Mouse (Mus musculus) megakaryocyte, embryonic 14.5 days (primary cell): ENCODE measurements around the gene Thap3. TPM values are rescaled to one million over a fixed set of nuclear protein-coding genes. Genes with fewer than 3 reads are reported as not detected.
A peak's percentile ranks its signal among the peaks of the same experiment; 100 is the strongest.

Experiments used
- H3K27me3 ChIP-seq: replicated peaks from 2 replicates; pipeline ENCODE3; 2012; ENCODE audit warnings: inconsistent platforms
- H3K36me3 ChIP-seq: replicated peaks from 2 replicates; pipeline ENCODE3; 2012; ENCODE audit warnings: low read length, inconsistent platforms, mixed read lengths
- H3K4me1 ChIP-seq: 2 replicates; pipeline ENCODE4 v1.6.1; 2012; ENCODE audit warnings: inconsistent platforms
- H3K4me3 ChIP-seq: replicated peaks from 2 replicates; pipeline ENCODE3; 2012; ENCODE audit warnings: moderate library complexity, mild to moderate bottlenecking, inconsistent platforms
- H3K9me3 ChIP-seq: 2 replicates; pipeline ENCODE4 v1.6.1; 2012; ENCODE audit warnings: inconsistent platforms
- FLI1 ChIP-seq: IDR thresholded peaks from 2 replicates; pipeline ENCODE4 v1.6.1; 2012; ENCODE audit warnings: low read length, inconsistent platforms, mixed read lengths
- GATA1 ChIP-seq: IDR thresholded peaks from 3 replicates; pipeline ENCODE4 v1.6.1; 2012; ENCODE audit warnings: mixed read lengths, low read length, inconsistent platforms, borderline replicate concordance
- polyA plus RNA-seq: library from polyadenylated mRNA; stranded (reverse); fragments of >175 nt; gene quantifications from 2 replicates; pipeline ENCODE4 v1.2.3, GENCODE M21; 2012; ENCODE audit warnings: low replicate concordance; ENCODE audit not compliant: insufficient read depth

Gene Thap3
- polyA plus RNA-seq, 1 experiment = 27.3 TPM

- Histone ChIP-seq H3K9me3 (no peaks in the 10 kb centered on the region), H3K36me3 (peaks cover 38% of the 10 kb centered on the region), H3K4me3 (peak overlapping the region; percentile 94), H3K27me3 (peaks cover 3% of the 10 kb centered on the region), H3K4me1 (peaks cover 81% of the 10 kb centered on the region)
- no peak for TF ChIP-seq FLI1
- TF ChIP-seq GATA1 = no peak
These were observed 20.6 kb upstream of the Thap3 start for GRCm38 (mm10) chr4:152009076-152010051.

- H3K4me3 ChIP-seq = peak within 1 kb of the TSS; percentile 94
- peaks cover 3% of the 10 kb centered on the region for H3K27me3 ChIP-seq
- peaks cover 74% of the 10 kb centered on the region for H3K4me1 ChIP-seq
- TF ChIP-seq GATA1 (no peak), FLI1 (no peak)
- H3K36me3 ChIP-seq = peaks cover 31% of the 10 kb centered on the region
- no peaks in the 10 kb centered on the region for H3K9me3 ChIP-seq
These were observed 19.9 kb upstream of the Thap3 start, which contains the start of gene Klhl21 for GRCm38 (mm10) chr4:152008622-152009075. Klhl21 (plus strand) TSS chr4:152008803.

GRCm38 (mm10) chr4:152008148-152008500, 19.3 kb upstream of the Thap3 start:
- TF ChIP-seq FLI1 = no peak
- TF ChIP-seq GATA1 = no peak
- H3K4me1 ChIP-seq = peaks cover 69% of the 10 kb centered on the region

GRCm38 (mm10) chr4:152007481-152008147, 18.8 kb upstream of the Thap3 start:
- peak overlapping the region; percentile 94 for H3K4me3 ChIP-seq
- TF ChIP-seq FLI1 = no peak
- TF ChIP-seq GATA1 = no peak
- H3K9me3 ChIP-seq = no peaks in the 10 kb centered on the region
- H3K27me3 ChIP-seq = peaks cover 3% of the 10 kb centered on the region
- peaks cover 20% of the 10 kb centered on the region for H3K36me3 ChIP-seq
- H3K4me1 ChIP-seq = peaks cover 64% of the 10 kb centered on the region

More at GRCm38 (mm10) chr4:152008148-152008500, 19.3 kb upstream of the Thap3 start:
- H3K9me3 ChIP-seq = no peaks in the 10 kb centered on the region
- H3K4me3 ChIP-seq = peak overlapping the region; percentile 94
- peaks cover 25% of the 10 kb centered on the region for H3K36me3 ChIP-seq
- H3K27me3 ChIP-seq = peaks cover 3% of the 10 kb centered on the region

GRCm38 (mm10) chr4:152006812-152007211, 18.0 kb upstream of the Thap3 start:
- peaks cover 56% of the 10 kb centered on the region for H3K4me1 ChIP-seq
- no peaks in the 10 kb centered on the region for H3K9me3 ChIP-seq
- no peak for TF ChIP-seq FLI1
- TF ChIP-seq GATA1 = no peak
- H3K27me3 ChIP-seq = peaks cover 3% of the 10 kb centered on the region
- H3K4me3 ChIP-seq = no peak overlapping the region
- H3K36me3 ChIP-seq = peaks cover 12% of the 10 kb centered on the region

- H3K27me3 ChIP-seq = peaks cover 3% of the 10 kb centered on the region
- H3K9me3 ChIP-seq = no peaks in the 10 kb centered on the region
- no peak overlapping the region for H3K4me3 ChIP-seq
- TF ChIP-seq GATA1 (no peak), FLI1 (no peak)
- peaks cover 49% of the 10 kb centered on the region for H3K4me1 ChIP-seq
- peaks cover 5% of the 10 kb centered on the region for H3K36me3 ChIP-seq
These were observed 17.3 kb upstream of the Thap3 start for GRCm38 (mm10) chr4:152006137-152006536.

GRCm38 (mm10) chr4:152002063-152002462, 13.3 kb upstream of the Thap3 start:
- Histone ChIP-seq H3K9me3 (no peaks in the 10 kb centered on the region), H3K36me3 (no peaks in the 10 kb centered on the region), H3K27me3 (peaks cover 1% of the 10 kb centered on the region), H3K4me1 (peaks cover 39% of the 10 kb centered on the region), H3K4me3 (no peak overlapping the region)
- no peak for TF ChIP-seq FLI1
- TF ChIP-seq GATA1 = no peak

GRCm38 (mm10) chr4:152001335-152001734, 12.5 kb upstream of the Thap3 start:
- peaks cover 34% of the 10 kb centered on the region for H3K4me1 ChIP-seq
- H3K36me3 ChIP-seq = no peaks in the 10 kb centered on the region
- H3K27me3 ChIP-seq = no peaks in the 10 kb centered on the region
- TF ChIP-seq GATA1 = no peak
- TF ChIP-seq FLI1 = no peak
- H3K4me3 ChIP-seq = no peak overlapping the region
- H3K9me3 ChIP-seq = no peaks in the 10 kb centered on the region

GRCm38 (mm10) chr4:152000906-152001305, 12.1 kb upstream of the Thap3 start:
- Histone ChIP-seq H3K36me3 (no peaks in the 10 kb centered on the region), H3K4me1 (peaks cover 31% of the 10 kb centered on the region), H3K4me3 (no peak overlapping the region), H3K27me3 (no peaks in the 10 kb centered on the region), H3K9me3 (no peaks in the 10 kb centered on the region)
- no peak for TF ChIP-seq FLI1
- no peak for TF ChIP-seq GATA1
